Mouse (Mus musculus): ENCODE results near the gene Gm7534. TPM values are rescaled to one million over a fixed set of nuclear protein-coding genes. Genes with fewer than 3 reads are reported as not detected.

The Gm7534 gene
- total and polyA plus RNA-seq, 3 experiments, result not detected

DNA sequence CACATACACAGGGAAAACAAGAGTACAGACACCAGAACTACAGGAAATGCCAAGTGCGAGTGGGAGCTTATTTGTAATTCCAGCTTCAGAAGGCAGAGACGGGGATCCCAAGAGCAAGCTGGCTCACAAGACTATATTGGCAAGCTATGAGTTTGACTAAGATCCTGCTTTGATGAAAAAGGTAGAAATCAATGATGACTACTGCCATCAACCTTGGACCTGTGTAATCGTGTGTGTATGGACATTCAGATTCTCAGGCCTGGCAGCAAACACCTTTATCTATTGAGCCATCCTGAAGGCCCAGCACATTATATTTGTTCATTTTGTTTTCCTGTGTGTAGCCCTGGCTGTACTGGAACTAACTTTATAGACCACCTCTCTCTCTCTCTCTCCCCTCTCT, 19.1 kb downstream of the Gm7534 start:
- H3K4me3 ChIP-seq (ENCODE audit: control insufficient read depth in 1 of 2, insufficient read depth in 1 of 2, low read depth in 2 of 2, low read length in 2 of 2), result no peak overlapping the region
- H3K4me1 ChIP-seq (ENCODE audit: control insufficient read depth in 1 of 2, insufficient read depth in 2 of 2, low read length in 2 of 2), result peaks cover 3 to 17% of the 10 kb centered on the region in 2 experiments
- peaks cover 0 to 15% of the 10 kb centered on the region in 2 experiments for H3K36me3 ChIP-seq (ENCODE audit: control insufficient read depth in 1 of 2, insufficient read depth in 2 of 2, low read length in 2 of 2)
- no peak for DNase-seq (ENCODE audit: low read depth, low spot score)
- no peak overlapping the region for H3K27ac ChIP-seq (ENCODE audit: control insufficient read depth, low read depth, low read length)
- no peak overlapping the region for H3K9ac ChIP-seq (ENCODE audit: control insufficient read depth, low read depth, low read length, poor library complexity, severe bottlenecking)
- H3K27me3 ChIP-seq (ENCODE audit: control insufficient read depth in 1 of 2, insufficient read depth in 2 of 2, low read length in 2 of 2), result no peaks in the 10 kb centered on the region
- peaks cover 47% of the 10 kb centered on the region for H3K79me2 ChIP-seq (ENCODE audit: control insufficient read depth, insufficient read depth, low read length, poor library complexity)
- TF ChIP-seq POLR2A (IDR thresholded peaks at IDR 0.05; ENCODE audit: control insufficient read depth in 1 of 2, insufficient read depth in 1 of 2, low read depth in 1 of 2, low read length in 2 of 2, poor library complexity in 1 of 2), result no peak
- no peak for TF ChIP-seq UBTF (IDR thresholded peaks at IDR 0.05; ENCODE audit: borderline replicate concordance, insufficient read depth, low read depth, low read length)
- no peak for TF ChIP-seq MAFK (IDR thresholded peaks at IDR 0.05; ENCODE audit: borderline replicate concordance, low read depth, low read length)
- no peak for TF ChIP-seq POLR2AphosphoS5 (IDR thresholded peaks at IDR 0.05; ENCODE audit: borderline replicate concordance, low read depth, low read length)
- TF ChIP-seq RAD21 (IDR thresholded peaks at IDR 0.05; ENCODE audit: low read depth, low read length), result no peak
- TF ChIP-seq POLR2AphosphoS2 (IDR thresholded peaks at IDR 0.05; ENCODE audit: low read length), result no peak
- TF ChIP-seq SMC3 (IDR thresholded peaks at IDR 0.05; ENCODE audit: low read depth, low read length), result no peak
- no peak for TF ChIP-seq BHLHE40 (IDR thresholded peaks at IDR 0.05; ENCODE audit: borderline replicate concordance, low read depth, low read length)
- no peak for TF ChIP-seq MAZ (IDR thresholded peaks at IDR 0.05; ENCODE audit: low read depth, low read length)
- no peaks in the 10 kb centered on the region for H3K9me3 ChIP-seq (replicated peaks; ENCODE audit: insufficient read depth, low read length)

GRCm38 (mm10) chr4:134181825-134182224, 21.0 kb downstream of the Gm7534 start:
- Histone ChIP-seq H3K9ac (ENCODE audit: control insufficient read depth, low read depth, low read length, poor library complexity, severe bottlenecking) (no peak overlapping the region), H3K27me3 (ENCODE audit: control insufficient read depth in 1 of 2, insufficient read depth in 2 of 2, low read length in 2 of 2) (no peaks in the 10 kb centered on the region), H3K36me3 (ENCODE audit: control insufficient read depth in 1 of 2, insufficient read depth in 2 of 2, low read length in 2 of 2) (peaks cover 0 to 10% of the 10 kb centered on the region in 2 experiments), H3K4me3 (ENCODE audit: control insufficient read depth in 1 of 2, insufficient read depth in 1 of 2, low read depth in 2 of 2, low read length in 2 of 2) (no peak overlapping the region), H3K27ac (ENCODE audit: control insufficient read depth, low read depth, low read length) (no peak overlapping the region), H3K4me1 (ENCODE audit: control insufficient read depth in 1 of 2, insufficient read depth in 2 of 2, low read length in 2 of 2) (peaks cover 3 to 17% of the 10 kb centered on the region in 2 experiments), H3K9me3 (replicated peaks; ENCODE audit: insufficient read depth, low read length) (no peaks in the 10 kb centered on the region), H3K79me2 (ENCODE audit: control insufficient read depth, insufficient read depth, low read length, poor library complexity) (peaks cover 48% of the 10 kb centered on the region)
- TF ChIP-seq CTCF (IDR thresholded peaks at IDR 0.05 in 2 of 3, conservative IDR thresholded peaks at IDR 0.05 in 1 of 3; ENCODE audit: control insufficient read depth in 1 of 3, insufficient read depth in 1 of 3, low read depth in 2 of 3, low read length in 3 of 3, poor library complexity in 1 of 3, severe bottlenecking in 1 of 3) (peak in 2 of 3 experiments; percentile 22 to 29; a peak in 3 of 6 replicates), HCFC1 (IDR thresholded peaks at IDR 0.05; ENCODE audit: low read depth, low read length) (no peak)
- peak; percentile 30 for DNase-seq (ENCODE audit: low read depth, low spot score)

- Histone ChIP-seq H3K4me3 (ENCODE audit: control insufficient read depth in 1 of 2, insufficient read depth in 1 of 2, low read depth in 2 of 2, low read length in 2 of 2) (no peak overlapping the region), H3K9me3 (replicated peaks; ENCODE audit: insufficient read depth, low read length) (no peaks in the 10 kb centered on the region), H3K27ac (ENCODE audit: control insufficient read depth, low read depth, low read length) (no peak overlapping the region), H3K9ac (ENCODE audit: control insufficient read depth, low read depth, low read length, poor library complexity, severe bottlenecking) (no peak overlapping the region), H3K4me1 (ENCODE audit: control insufficient read depth in 1 of 2, insufficient read depth in 2 of 2, low read length in 2 of 2) (peaks cover 3 to 15% of the 10 kb centered on the region in 2 experiments), H3K36me3 (ENCODE audit: control insufficient read depth in 1 of 2, insufficient read depth in 2 of 2, low read length in 2 of 2) (peaks cover 0 to 10% of the 10 kb centered on the region in 2 experiments), H3K79me2 (ENCODE audit: control insufficient read depth, insufficient read depth, low read length, poor library complexity) (peaks cover 45% of the 10 kb centered on the region), H3K27me3 (ENCODE audit: control insufficient read depth in 1 of 2, insufficient read depth in 2 of 2, low read length in 2 of 2) (no peaks in the 10 kb centered on the region)
- DNase-seq (ENCODE audit: low read depth, low spot score), result no peak
- TF ChIP-seq MYC (IDR thresholded peaks at IDR 0.05; ENCODE audit: low read depth, low read length), result no peak
- no peak for TF ChIP-seq MAFK (IDR thresholded peaks at IDR 0.05; ENCODE audit: borderline replicate concordance, low read depth, low read length)
- no peak for TF ChIP-seq SIN3A (IDR thresholded peaks at IDR 0.05; ENCODE audit: low read length)
- no peak for TF ChIP-seq MYB (IDR thresholded peaks at IDR 0.05; ENCODE audit: low read depth, low read length)
- TF ChIP-seq ETS1 (IDR thresholded peaks at IDR 0.05; ENCODE audit: low read depth, low read length), result no peak
- no peak for TF ChIP-seq BHLHE40 (IDR thresholded peaks at IDR 0.05; ENCODE audit: borderline replicate concordance, low read depth, low read length)
- TF ChIP-seq MEF2A (IDR thresholded peaks at IDR 0.05; ENCODE audit: extremely low read depth, insufficient replicate concordance, low read depth, low read length, poor library complexity, severe bottlenecking), result no peak
- TF ChIP-seq NELFE (IDR thresholded peaks at IDR 0.05; ENCODE audit: low read depth, low read length), result no peak
- no peak for TF ChIP-seq KAT2A (conservative IDR thresholded peaks at IDR 0.05; ENCODE audit: low read depth, low read length)
- TF ChIP-seq ZC3H11A (IDR thresholded peaks at IDR 0.05; ENCODE audit: low read depth, low read length), result no peak
- TF ChIP-seq POLR2AphosphoS2 (IDR thresholded peaks at IDR 0.05; ENCODE audit: low read length), result no peak
- TF ChIP-seq E2F4 (IDR thresholded peaks at IDR 0.05; ENCODE audit: borderline replicate concordance, low read depth, low read length), result no peak
- no peak for TF ChIP-seq RAD21 (IDR thresholded peaks at IDR 0.05; ENCODE audit: low read depth, low read length)
- no peak for TF ChIP-seq TAL1 (IDR thresholded peaks at IDR 0.05; ENCODE audit: low read length)
- no peak for TF ChIP-seq CTCF (IDR thresholded peaks at IDR 0.05 in 2 of 3, conservative IDR thresholded peaks at IDR 0.05 in 1 of 3; ENCODE audit: control insufficient read depth in 1 of 3, insufficient read depth in 1 of 3, low read depth in 2 of 3, low read length in 3 of 3, poor library complexity in 1 of 3, severe bottlenecking in 1 of 3)
- TF ChIP-seq USF1 (IDR thresholded peaks at IDR 0.05; ENCODE audit: low read depth, low read length), result no peak
- TF ChIP-seq ZNF384 (IDR thresholded peaks at IDR 0.05; ENCODE audit: low read depth, low read length), result no peak
- TF ChIP-seq ELF1 (IDR thresholded peaks at IDR 0.05; ENCODE audit: low read depth, low read length), result no peak
- TF ChIP-seq HCFC1 (IDR thresholded peaks at IDR 0.05; ENCODE audit: low read depth, low read length), result no peak
- no peak for TF ChIP-seq JUND (IDR thresholded peaks at IDR 0.05; ENCODE audit: low read depth, low read length)
Measured at GRCm38 (mm10) chr4:134181112-134181511, 21.7 kb downstream of the Gm7534 start.

Measured in MEL (cell line).